Mouse (Mus musculus): ENCODE measurements around the gene Bcl7a.

- TF ChIP-seq CTCF (conservative IDR thresholded peaks at IDR 0.05; ENCODE audit: low read length), result no peak
- no peak for TF ChIP-seq NANOG (IDR thresholded peaks at IDR 0.05; ENCODE audit: borderline replicate concordance, low read length)
Measured at GRCm38 (mm10) chr5:123347985-123348384, 4.4 kb downstream of the Bcl7a start.

Data from E14TG2a.4 (cell line).